Mouse (Mus musculus): ENCODE results near the gene Fpgs. TPM values are rescaled to one million over a fixed set of nuclear protein-coding genes. Genes with fewer than 3 reads are reported as not detected.

The Fpgs gene
- polyA plus RNA-seq, 2 experiments, result 21.6 to 45.3 TPM

DNA sequence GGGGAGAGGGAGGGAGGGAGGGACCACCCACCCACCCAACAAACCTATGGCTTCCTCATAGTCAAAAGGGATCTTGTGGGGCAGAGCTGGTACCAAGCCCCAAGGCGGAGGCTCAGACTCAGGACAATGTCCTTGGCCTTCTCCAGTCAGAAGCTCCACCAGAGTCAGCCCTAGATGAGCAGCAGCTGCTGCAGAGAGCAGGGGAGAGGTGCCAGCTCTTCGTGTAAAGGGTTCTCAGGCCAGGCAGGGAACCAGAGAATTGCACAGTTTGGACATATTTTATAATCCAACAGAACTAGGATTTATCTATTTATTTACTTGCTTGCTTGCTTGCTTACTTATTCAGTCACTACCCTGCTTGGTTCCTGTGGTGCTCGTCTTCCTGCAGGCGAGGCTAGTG, 35.4 kb upstream of the Fpgs start:
- WGBS (ENCODE audit: insufficient replicate concordance), result 55% methylated on average over 4 of the region's 4 CpGs
- H3K27ac ChIP-seq, result no peak overlapping the region
- no peak overlapping the region for H3K9ac ChIP-seq (replicated peaks)
- no peaks in the 10 kb centered on the region for H3K36me3 ChIP-seq (replicated peaks; ENCODE audit: control insufficient read depth, insufficient read depth, low read depth)
- no peak for ATAC-seq (ENCODE audit: insufficient read depth)
- peaks cover 0 to 2% of the 10 kb centered on the region in 2 experiments; a peak in 1 of 4 replicates for H3K4me1 ChIP-seq (replicated peaks; ENCODE audit: control insufficient read depth in 2 of 2, insufficient read depth in 2 of 2, low read length in 1 of 2)
- H3K27me3 ChIP-seq (ENCODE audit: control insufficient read depth, insufficient read depth, low read length), result peaks cover 5% of the 10 kb centered on the region; the same call in 1 of the 2 replicates
- DNase-seq (ENCODE audit: low read depth in 3 of 3, low spot score in 3 of 3), result no peak
- TF ChIP-seq EP300 (IDR thresholded peaks at IDR 0.05; ENCODE audit: low read depth) (no peak), CTCF (IDR thresholded peaks at IDR 0.05; ENCODE audit: low read depth) (no peak)
- H3K4me3 ChIP-seq (ENCODE audit: insufficient read depth in 1 of 2, low read depth in 2 of 2, low read length in 2 of 2), result no peak overlapping the region
- no peaks in the 10 kb centered on the region for H3K9me3 ChIP-seq (ENCODE audit: control insufficient read depth, low read length)
- H3K4me2 ChIP-seq (ENCODE audit: low read depth), result no peak overlapping the region

GRCm38 (mm10) chr2:32737008-32737407, 33.1 kb upstream of the Fpgs start:
- Histone ChIP-seq H3K27me3 (ENCODE audit: control insufficient read depth, insufficient read depth, low read length) (peaks cover 5% of the 10 kb centered on the region; the same call in 1 of the 2 replicates), H3K27ac (no peak overlapping the region), H3K36me3 (replicated peaks; ENCODE audit: control insufficient read depth, insufficient read depth, low read depth) (no peaks in the 10 kb centered on the region), H3K9me3 (ENCODE audit: control insufficient read depth, low read length) (no peaks in the 10 kb centered on the region), H3K4me2 (ENCODE audit: low read depth) (no peak overlapping the region), H3K4me1 (replicated peaks; ENCODE audit: control insufficient read depth in 2 of 2, insufficient read depth in 2 of 2, low read length in 1 of 2) (peaks cover 0 to 2% of the 10 kb centered on the region in 2 experiments; a peak in 2 of 4 replicates), H3K9ac (replicated peaks) (no peak overlapping the region), H3K4me3 (ENCODE audit: insufficient read depth in 1 of 2, low read depth in 2 of 2, low read length in 2 of 2) (no peak overlapping the region)
- WGBS (ENCODE audit: insufficient replicate concordance), result 42% methylated on average over 6 of the region's 6 CpGs
- ATAC-seq (ENCODE audit: insufficient read depth) (0 out of 2 replicates have a peak, but pooled peaks have one; percentile 16), DNase-seq (ENCODE audit: low read depth in 3 of 3, low spot score in 3 of 3) (no peak)
- TF ChIP-seq CTCF (IDR thresholded peaks at IDR 0.05; ENCODE audit: low read depth) (no peak), EP300 (IDR thresholded peaks at IDR 0.05; ENCODE audit: low read depth) (no peak)

DNA sequence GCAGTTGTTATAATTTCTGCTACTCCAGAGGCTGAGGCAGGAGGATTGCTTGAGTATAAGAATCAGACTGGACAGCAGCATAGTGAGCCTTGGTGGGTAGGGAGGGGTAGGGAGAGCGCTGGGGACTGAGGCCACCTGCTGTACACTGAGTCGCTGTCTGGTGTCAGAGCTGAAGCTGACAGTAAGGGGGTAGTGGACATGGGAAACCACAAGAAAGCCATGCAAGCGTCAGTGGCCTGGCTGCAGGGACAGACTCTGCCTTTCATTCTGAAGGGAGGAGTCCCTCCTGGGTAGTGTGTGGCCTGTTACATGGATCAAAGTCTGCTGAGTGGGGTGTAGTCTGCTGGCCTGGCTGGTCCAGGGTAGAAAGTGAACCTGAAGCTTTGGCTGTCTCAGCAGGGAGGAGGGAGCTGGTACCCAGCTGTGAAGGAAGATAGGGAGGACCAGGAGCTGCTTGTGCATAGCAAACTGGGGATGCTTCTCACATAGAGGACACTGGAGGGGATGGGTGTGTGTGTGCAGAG, 32.4 kb upstream of the Fpgs start:
- Histone ChIP-seq H3K9me3 (ENCODE audit: control insufficient read depth, low read length) (no peaks in the 10 kb centered on the region), H3K36me3 (replicated peaks; ENCODE audit: control insufficient read depth, insufficient read depth, low read depth) (no peaks in the 10 kb centered on the region), H3K9ac (replicated peaks) (no peak overlapping the region), H3K4me2 (ENCODE audit: low read depth) (no peak overlapping the region), H3K27me3 (ENCODE audit: control insufficient read depth, insufficient read depth, low read length) (peaks cover 2% of the 10 kb centered on the region; the same call in 1 of the 2 replicates), H3K4me1 (replicated peaks; ENCODE audit: control insufficient read depth in 2 of 2, insufficient read depth in 2 of 2, low read length in 1 of 2) (peaks cover 0 to 2% of the 10 kb centered on the region in 2 experiments; a peak in 2 of 4 replicates), H3K27ac (no peak overlapping the region), H3K4me3 (ENCODE audit: insufficient read depth in 1 of 2, low read depth in 2 of 2, low read length in 2 of 2) (no peak overlapping the region)
- no peak for ATAC-seq (ENCODE audit: insufficient read depth)
- TF ChIP-seq CTCF (IDR thresholded peaks at IDR 0.05; ENCODE audit: low read depth) (no peak), EP300 (IDR thresholded peaks at IDR 0.05; ENCODE audit: low read depth) (no peak)
- WGBS (ENCODE audit: insufficient replicate concordance), result 33% methylated on average over 3 of the region's 3 CpGs
- no peak for DNase-seq (ENCODE audit: low read depth in 3 of 3, low spot score in 3 of 3)

- ATAC-seq (ENCODE audit: insufficient read depth) (peak; percentile 18; the same call in 1 of the 2 replicates), DNase-seq (ENCODE audit: low read depth in 3 of 3, low spot score in 3 of 3) (no peak)
- no peaks in the 10 kb centered on the region for H3K27me3 ChIP-seq (ENCODE audit: control insufficient read depth, insufficient read depth, low read length)
- no peaks in the 10 kb centered on the region for H3K36me3 ChIP-seq (replicated peaks; ENCODE audit: control insufficient read depth, insufficient read depth, low read depth)
- H3K9me3 ChIP-seq (ENCODE audit: control insufficient read depth, low read length), result no peaks in the 10 kb centered on the region
- H3K9ac ChIP-seq (replicated peaks), result no peak overlapping the region
- WGBS (ENCODE audit: insufficient replicate concordance), result 33% methylated on average over 4 of the region's 4 CpGs
- no peak overlapping the region for H3K4me2 ChIP-seq (ENCODE audit: low read depth)
- no peak overlapping the region for H3K27ac ChIP-seq
- TF ChIP-seq EP300 (IDR thresholded peaks at IDR 0.05; ENCODE audit: low read depth) (no peak), CTCF (IDR thresholded peaks at IDR 0.05; ENCODE audit: low read depth) (no peak)
- peaks cover 0 to 4% of the 10 kb centered on the region in 2 experiments; a peak in 2 of 4 replicates for H3K4me1 ChIP-seq (replicated peaks; ENCODE audit: control insufficient read depth in 2 of 2, insufficient read depth in 2 of 2, low read length in 1 of 2)
- H3K4me3 ChIP-seq (ENCODE audit: insufficient read depth in 1 of 2, low read depth in 2 of 2, low read length in 2 of 2), result no peak overlapping the region
Measured at GRCm38 (mm10) chr2:32734933-32735332, 31.0 kb upstream of the Fpgs start.

DNA sequence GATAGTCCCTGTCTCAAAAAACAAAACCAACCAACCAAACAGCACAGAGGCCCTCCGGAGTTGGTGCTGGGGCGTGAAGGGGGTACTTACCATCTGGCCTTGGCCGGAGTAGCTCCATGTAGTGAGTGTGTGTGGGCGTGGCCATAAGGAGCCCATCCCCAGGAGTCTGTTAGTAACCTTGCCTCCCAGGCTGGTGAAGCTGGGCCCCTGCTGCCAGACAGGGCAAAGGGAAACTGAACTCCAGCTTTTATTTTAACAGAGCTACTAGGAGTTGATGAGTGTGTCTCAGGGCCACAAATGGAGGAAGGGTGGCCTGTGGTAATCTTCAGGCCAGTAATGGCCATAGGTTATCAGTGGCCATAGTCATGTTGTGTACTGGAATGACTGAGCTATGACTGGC, 30.5 kb upstream of the Fpgs start:
- Histone ChIP-seq H3K27ac (no peak overlapping the region), H3K9ac (replicated peaks) (no peak overlapping the region), H3K4me1 (replicated peaks; ENCODE audit: control insufficient read depth in 2 of 2, insufficient read depth in 2 of 2, low read length in 1 of 2) (peaks cover 0 to 4% of the 10 kb centered on the region in 2 experiments; a peak in 2 of 4 replicates), H3K4me3 (ENCODE audit: insufficient read depth in 1 of 2, low read depth in 2 of 2, low read length in 2 of 2) (no peak overlapping the region), H3K9me3 (ENCODE audit: control insufficient read depth, low read length) (no peaks in the 10 kb centered on the region), H3K4me2 (ENCODE audit: low read depth) (no peak overlapping the region), H3K36me3 (replicated peaks; ENCODE audit: control insufficient read depth, insufficient read depth, low read depth) (no peaks in the 10 kb centered on the region), H3K27me3 (ENCODE audit: control insufficient read depth, insufficient read depth, low read length) (no peaks in the 10 kb centered on the region)
- DNase-seq (ENCODE audit: low read depth in 3 of 3, low spot score in 3 of 3), result no peak
- ATAC-seq (ENCODE audit: insufficient read depth), result peak; percentile 23; the same call in 1 of the 2 replicates
- no peak for TF ChIP-seq EP300 (IDR thresholded peaks at IDR 0.05; ENCODE audit: low read depth)
- no peak for TF ChIP-seq CTCF (IDR thresholded peaks at IDR 0.05; ENCODE audit: low read depth)
- 37% methylated on average over 4 of the region's 4 CpGs for WGBS (ENCODE audit: insufficient replicate concordance)

Measured in liver, embryonic 14.5 days (tissue).